Mouse (Mus musculus) kidney, embryonic 14.5 days (tissue): ENCODE measurements around the gene Sept8. TPM values are rescaled to one million over a fixed set of nuclear protein-coding genes. Genes with fewer than 3 reads are reported as not detected.

Experiments used
- polyA plus RNA-seq: library from polyadenylated mRNA; unstranded; fragments of >200 nt; fragmentation: Nextera tagmentation; extraction: Ambion mirVana; gene quantifications from 2 replicates; pipeline ENCODE4 v1.2.1, GENCODE M21; 2014

The Sept8 gene
- polyA plus RNA-seq, 1 experiment from 2014 or later = 21.3 TPM

Other genes with a start within 250 kb of the Sept8 start
- 78.2 and 110 TPM in 2 replicates for gene Hspa4, start 218.8 kb upstream of the Sept8 start, polyA plus RNA-seq
- 32.4 and 40.9 TPM in 2 replicates for gene Zcchc10, start 194.6 kb upstream of the Sept8 start, polyA plus RNA-seq
- gene Aff4, start 168.4 kb upstream of the Sept8 start, polyA plus RNA-seq = 46.1 and 80.4 TPM in 2 replicates
- not detected in 2 replicates for gene Leap2, start 96.1 kb upstream of the Sept8 start, polyA plus RNA-seq
- 574 and 755 TPM in 2 replicates for gene Uqcrq, start 88.4 kb upstream of the Sept8 start, polyA plus RNA-seq
- gene Gdf9, start 88.2 kb upstream of the Sept8 start, polyA plus RNA-seq = 0.70 and 1.2 TPM in 2 replicates
- gene Gm10447, start 62.1 kb upstream of the Sept8 start, polyA plus RNA-seq = 0.16 TPM in 1 of 2 replicates, not detected in the other
- 1.2 and 1.9 TPM in 2 replicates for gene Shroom1, start 62.1 kb upstream of the Sept8 start, polyA plus RNA-seq
- gene Gm9837, start 48.8 kb upstream of the Sept8 start, polyA plus RNA-seq = not detected in 2 replicates
- gene Gm9945, start 39.1 kb upstream of the Sept8 start, polyA plus RNA-seq = not detected in 2 replicates
- 0.09 and 0.14 TPM in 2 replicates for gene Sowaha, start 39.0 kb upstream of the Sept8 start, polyA plus RNA-seq
- 65.3 and 71.0 TPM in 2 replicates for gene Kif3a, start 48.1 kb downstream of the Sept8 start, polyA plus RNA-seq
- gene Il4, start 99.4 kb downstream of the Sept8 start, polyA plus RNA-seq = 1.3 and 1.5 TPM in 2 replicates
- gene Il13, start 115.4 kb downstream of the Sept8 start, polyA plus RNA-seq = not detected in 2 replicates
- gene Rad50, start 188.1 kb downstream of the Sept8 start, polyA plus RNA-seq = 18.3 and 26.4 TPM in 2 replicates
- gene Il5, start 201.5 kb downstream of the Sept8 start, polyA plus RNA-seq = not detected in 2 replicates